Mouse (Mus musculus): ENCODE measurements around the gene Mtg2. TPM values are rescaled to one million over a fixed set of nuclear protein-coding genes. Genes with fewer than 3 reads are reported as not detected.

Gene Mtg2
- polyA plus RNA-seq, 1 experiment = 17.4 TPM

GRCm38 (mm10) chr2:180133911-180134310 is 63.5 kb downstream of the Mtg2 start:
- Histone ChIP-seq H3K4me1 (ENCODE audit: control insufficient read depth, insufficient read depth, insufficient read length, low read length) (peaks cover 9% of the 10 kb centered on the region; the same call in 1 of the 2 replicates), H3K27ac (replicated peaks; ENCODE audit: low read depth, low read length) (no peak overlapping the region), H3K4me3 (ENCODE audit: insufficient read depth, low read depth, low read length) (no peak overlapping the region)

- H3K4me3 ChIP-seq (ENCODE audit: insufficient read depth, low read depth, low read length) = no peak overlapping the region
- H3K4me1 ChIP-seq (ENCODE audit: control insufficient read depth, insufficient read depth, insufficient read length, low read length) = peaks cover 9% of the 10 kb centered on the region; the same call in 1 of the 2 replicates
- H3K27ac ChIP-seq (replicated peaks; ENCODE audit: low read depth, low read length) = no peak overlapping the region
These were observed 65.0 kb downstream of the Mtg2 start for GRCm38 (mm10) chr2:180135414-180135813.

Other genes starting within 250 kb of the Mtg2 start
- gene Taf4, start 93.9 kb upstream of the Mtg2 start, polyA plus RNA-seq (2012; ENCODE audit: insufficient read depth, insufficient read length, missing spikeins) = 7.1 and 8.0 TPM in 2 replicates
- 19.9 and 25.8 TPM in 2 replicates for gene Lsm14b, start 45.6 kb upstream of the Mtg2 start, polyA plus RNA-seq (2012; ENCODE audit: insufficient read depth, insufficient read length, missing spikeins)
- gene Psma7, start 28.2 kb upstream of the Mtg2 start, polyA plus RNA-seq (2012; ENCODE audit: insufficient read depth, insufficient read length, missing spikeins) = 177 and 196 TPM in 2 replicates
- gene Ss18l1, start 28.1 kb upstream of the Mtg2 start, polyA plus RNA-seq (2012; ENCODE audit: insufficient read depth, insufficient read length, missing spikeins) = 1.2 and 1.5 TPM in 2 replicates
- gene Hrh3, start 33.9 kb downstream of the Mtg2 start, polyA plus RNA-seq (2012; ENCODE audit: insufficient read depth, insufficient read length, missing spikeins) = not detected in 2 replicates
- 27.2 and 38.7 TPM in 2 replicates for gene Osbpl2, start 48.7 kb downstream of the Mtg2 start, polyA plus RNA-seq (2012; ENCODE audit: insufficient read depth, insufficient read length, missing spikeins)
- 65.9 and 105 TPM in 2 replicates for gene Adrm1, start 100.9 kb downstream of the Mtg2 start, polyA plus RNA-seq (2012; ENCODE audit: insufficient read depth, insufficient read length, missing spikeins)
- gene Lama5, start 155.3 kb downstream of the Mtg2 start, polyA plus RNA-seq (2012; ENCODE audit: insufficient read depth, insufficient read length, missing spikeins) = 3.2 and 7.3 TPM in 2 replicates
- gene Rps21, start 186.8 kb downstream of the Mtg2 start, polyA plus RNA-seq (2012; ENCODE audit: insufficient read depth, insufficient read length, missing spikeins) = 875 and 1,284 TPM in 2 replicates
- gene Cables2, start 202.9 kb downstream of the Mtg2 start, polyA plus RNA-seq (2012; ENCODE audit: insufficient read depth, insufficient read length, missing spikeins) = 4.6 and 5.1 TPM in 2 replicates
- gene Rbbp8nl, start 219.3 kb downstream of the Mtg2 start, polyA plus RNA-seq (2012; ENCODE audit: insufficient read depth, insufficient read length, missing spikeins) = not detected in 2 replicates

Measured in brown adipose tissue, adult 24 weeks (tissue).